Mouse (Mus musculus) heart, embryonic 15.5 days (tissue): ENCODE data around the gene Ly6g5b. TPM values are rescaled to one million over a fixed set of nuclear protein-coding genes. Genes with fewer than 3 reads are reported as not detected.

ENCODE experiments used
- ATAC-seq: fragments of 200-750 bp; cut with Nextera tagmentation; replicated peaks from 2 replicates; pipeline ENCODE4 v1.8.0; 2017; ENCODE audit warnings: low read depth, moderate TSS enrichment; ENCODE audit not compliant: insufficient number of reproducible peaks, insufficient read depth, low FRiP score
- H3K27ac ChIP-seq: fragments of 300-500 bp; sonication (generic); 2 replicates; pipeline ENCODE4 v1.5.1; 2015; ENCODE audit warnings: mild to moderate bottlenecking, inconsistent platforms
- H3K27me3 ChIP-seq: fragments of 300-500 bp; sonication (generic); 2 replicates; pipeline ENCODE4 v1.6.1; 2015; ENCODE audit warnings: inconsistent platforms
- H3K36me3 ChIP-seq: fragments of 300-500 bp; sonication (generic); 2 replicates; pipeline ENCODE4 v1.6.1; 2015; ENCODE audit warnings: mild to moderate bottlenecking, inconsistent platforms
- H3K4me1 ChIP-seq: fragments of 300-500 bp; sonication (generic); replicated peaks from 2 replicates; pipeline ENCODE4 v1.6.1; 2015; ENCODE audit warnings: inconsistent platforms
- H3K4me2 ChIP-seq: fragments of 300-500 bp; sonication (generic); 2 replicates; pipeline ENCODE4 v1.6.1; 2015; ENCODE audit warnings: inconsistent platforms, mild to moderate bottlenecking, moderate library complexity
- H3K4me3 ChIP-seq: fragments of 300-500 bp; sonication (generic); 2 replicates; pipeline ENCODE4 v1.5.1; 2015; ENCODE audit warnings: mild to moderate bottlenecking, inconsistent platforms
- H3K9ac ChIP-seq: fragments of 300-500 bp; sonication (generic); 2 replicates; pipeline ENCODE4 v1.6.1; 2015; ENCODE audit warnings: mild to moderate bottlenecking, inconsistent platforms
- H3K9me3 ChIP-seq: fragments of 300-500 bp; sonication (generic); replicated peaks from 2 replicates; pipeline ENCODE4 v1.6.1; 2016; ENCODE audit warnings: inconsistent platforms
- WGBS: fragments of 180-500 bp; shearing (Covaris S2); methylation state at CpG from one replicate; pipeline ENCODE4 v1.1.7; 2015; ENCODE audit warnings: mixed read lengths; 5-methylcytosine and 5-hydroxymethylcytosine counted together
- polyA plus RNA-seq: library from polyadenylated mRNA; unstranded; fragments of >200 nt; fragmentation: Nextera tagmentation; extraction: Ambion mirVana; gene quantifications from 2 replicates; pipeline ENCODE4 v1.2.1, GENCODE M21; 2015

Gene Ly6g5b
- polyA plus RNA-seq, 1 experiment from 2014 or later, result 0.31 TPM

DNA sequence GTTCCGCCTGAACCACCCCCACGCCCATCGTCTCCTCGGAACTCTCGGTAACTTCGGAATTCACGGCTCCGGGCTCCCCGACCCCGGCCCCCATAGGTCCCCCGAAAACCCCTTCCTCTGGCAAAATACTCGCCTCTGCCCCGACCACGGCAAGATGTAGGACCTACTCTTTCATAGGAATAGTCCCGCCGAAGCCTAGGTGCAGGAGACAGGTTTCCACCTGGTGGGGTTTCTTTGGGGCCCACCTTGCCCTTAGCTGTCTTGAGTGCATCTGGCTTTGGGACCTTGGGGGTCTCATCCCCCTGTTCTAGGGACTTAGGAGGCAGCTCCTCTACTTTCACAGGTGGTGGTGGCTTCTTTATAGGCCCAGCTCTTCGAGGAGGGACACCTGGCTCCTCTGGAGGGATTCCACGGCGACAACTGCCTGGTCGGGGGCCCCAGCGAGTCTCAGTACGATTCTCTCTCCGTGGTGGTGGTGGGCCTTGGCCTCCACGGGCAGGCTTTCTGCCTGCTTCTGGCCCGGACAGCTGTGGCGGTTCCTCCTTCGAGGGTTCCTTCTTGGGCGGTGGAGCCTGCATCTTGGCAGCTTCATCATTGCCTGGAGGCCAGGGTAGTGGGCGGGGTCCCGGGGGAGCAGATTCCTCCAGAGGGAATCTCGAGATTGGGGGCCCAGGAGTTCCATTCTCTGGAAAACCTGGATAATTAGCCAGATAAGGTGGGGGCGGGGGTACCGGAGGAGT lies 41.4 kb upstream of the Ly6g5b start:
- Histone ChIP-seq H3K4me2 (no peak overlapping the region), H3K9ac (no peak overlapping the region), H3K27me3 (no peaks in the 10 kb centered on the region), H3K27ac (no peak overlapping the region), H3K9me3 (no peaks in the 10 kb centered on the region), H3K4me3 (no peak overlapping the region), H3K36me3 (peaks cover 100% of the 10 kb centered on the region), H3K4me1 (0 out of 2 replicates have a peak, but pooled peaks cover 2% of the 10 kb centered on the region)
- 85% methylated on average over 33 of the region's 33 CpGs for WGBS
- ATAC-seq, result no peak

GRCm38 (mm10) chr17:35155451-35155850 lies 40.2 kb upstream of the Ly6g5b start:
- ATAC-seq, result no peak
- H3K4me2 ChIP-seq, result no peak overlapping the region
- 86% methylated on average over 12 of the region's 12 CpGs for WGBS
- H3K9me3 ChIP-seq, result no peaks in the 10 kb centered on the region
- H3K27ac ChIP-seq, result no peak overlapping the region
- H3K27me3 ChIP-seq, result no peaks in the 10 kb centered on the region
- no peaks in the 10 kb centered on the region for H3K4me1 ChIP-seq
- no peak overlapping the region for H3K4me3 ChIP-seq
- H3K9ac ChIP-seq, result no peak overlapping the region
- H3K36me3 ChIP-seq, result peaks cover 98% of the 10 kb centered on the region

DNA sequence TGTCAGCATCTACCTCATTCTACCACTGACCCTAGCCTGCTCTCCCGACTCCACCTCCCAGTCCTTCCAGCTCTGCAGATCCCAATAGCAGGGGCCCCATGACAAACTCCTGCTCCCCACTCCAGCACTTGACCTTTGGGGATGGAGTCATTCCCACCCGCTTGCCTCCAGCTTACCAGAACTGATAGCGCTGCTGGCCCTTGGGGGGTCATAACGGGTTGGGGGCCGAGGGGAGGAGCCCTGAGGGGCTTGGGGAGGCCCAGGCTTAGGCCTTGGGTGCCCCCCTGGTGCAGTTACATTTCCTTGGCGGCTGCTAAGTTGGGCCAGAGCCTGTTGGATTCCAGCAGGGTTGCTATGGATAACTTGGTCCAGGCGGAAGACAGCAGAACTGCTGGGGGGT lies 39.4 kb upstream of the Ly6g5b start:
- Histone ChIP-seq H3K4me2 (no peak overlapping the region), H3K27ac (no peak overlapping the region), H3K4me1 (no peaks in the 10 kb centered on the region), H3K9me3 (no peaks in the 10 kb centered on the region), H3K4me3 (no peak overlapping the region), H3K27me3 (no peaks in the 10 kb centered on the region), H3K9ac (no peak overlapping the region), H3K36me3 (peaks cover 98% of the 10 kb centered on the region)
- ATAC-seq, result no peak
- 80% methylated on average over 7 of the region's 7 CpGs for WGBS

- Histone ChIP-seq H3K9ac (no peak overlapping the region), H3K9me3 (no peaks in the 10 kb centered on the region), H3K27me3 (no peaks in the 10 kb centered on the region), H3K4me2 (no peak overlapping the region), H3K4me1 (no peaks in the 10 kb centered on the region), H3K36me3 (peaks cover 98% of the 10 kb centered on the region), H3K4me3 (no peak overlapping the region), H3K27ac (no peak overlapping the region)
- no peak for ATAC-seq
- WGBS, result 83% methylated on average over 4 of the region's 4 CpGs
Observed at GRCm38 (mm10) chr17:35153931-35154330, 38.7 kb upstream of the Ly6g5b start.

DNA sequence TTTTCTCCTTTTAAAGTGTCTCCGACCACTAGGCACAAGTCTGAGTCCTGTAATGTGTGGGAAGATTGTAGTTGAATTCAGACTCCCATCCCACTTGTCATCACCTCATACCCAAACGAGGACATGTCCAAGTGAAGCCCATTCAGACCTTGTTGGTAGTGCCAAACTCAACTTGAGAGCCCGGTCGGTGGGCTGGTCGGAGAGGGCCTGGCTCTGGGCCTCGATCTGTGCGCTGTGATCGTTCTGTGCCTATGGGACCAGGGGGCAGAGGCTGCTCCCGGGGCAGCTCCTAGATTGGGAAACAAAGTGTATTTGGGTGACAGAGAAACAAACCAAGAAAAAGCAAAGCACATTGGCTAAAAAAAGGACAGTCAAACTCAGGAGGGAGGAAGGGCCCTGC lies 37.8 kb upstream of the Ly6g5b start:
- no peak for ATAC-seq
- 69% methylated on average over 9 of the region's 9 CpGs for WGBS

GRCm38 (mm10) chr17:35152121-35152520 lies 36.9 kb upstream of the Ly6g5b start:
- 96% methylated on average over 4 of the region's 4 CpGs for WGBS
- H3K27me3 ChIP-seq, result no peaks in the 10 kb centered on the region
- no peak overlapping the region for H3K9ac ChIP-seq
- no peak overlapping the region for H3K27ac ChIP-seq
- no peaks in the 10 kb centered on the region for H3K4me1 ChIP-seq
- ATAC-seq, result no peak
- H3K4me3 ChIP-seq, result no peak overlapping the region
- H3K9me3 ChIP-seq, result no peaks in the 10 kb centered on the region
- H3K36me3 ChIP-seq, result peaks cover 98% of the 10 kb centered on the region
- no peak overlapping the region for H3K4me2 ChIP-seq

More for the DNA sequence above, 37.8 kb upstream of the Ly6g5b start:
- H3K9ac ChIP-seq, result no peak overlapping the region
- no peak overlapping the region for H3K4me2 ChIP-seq
- H3K36me3 ChIP-seq, result peaks cover 98% of the 10 kb centered on the region
- H3K9me3 ChIP-seq, result no peaks in the 10 kb centered on the region
- H3K27ac ChIP-seq, result no peak overlapping the region
- no peaks in the 10 kb centered on the region for H3K27me3 ChIP-seq
- H3K4me3 ChIP-seq, result no peak overlapping the region
- H3K4me1 ChIP-seq, result no peaks in the 10 kb centered on the region

- Histone ChIP-seq H3K9me3 (no peaks in the 10 kb centered on the region; the same call in 1 of the 2 replicates), H3K4me2 (no peak overlapping the region), H3K36me3 (peaks cover 98% of the 10 kb centered on the region), H3K9ac (no peak overlapping the region), H3K4me1 (no peaks in the 10 kb centered on the region), H3K27ac (peak overlapping the region; percentile 8; the same call in 1 of the 2 replicates), H3K4me3 (no peak overlapping the region), H3K27me3 (no peaks in the 10 kb centered on the region)
- WGBS, result 62% methylated on average over 5 of the region's 5 CpGs
- ATAC-seq, result no peak
Observed at GRCm38 (mm10) chr17:35147922-35148639, 32.9 kb upstream of the Ly6g5b start.

DNA sequence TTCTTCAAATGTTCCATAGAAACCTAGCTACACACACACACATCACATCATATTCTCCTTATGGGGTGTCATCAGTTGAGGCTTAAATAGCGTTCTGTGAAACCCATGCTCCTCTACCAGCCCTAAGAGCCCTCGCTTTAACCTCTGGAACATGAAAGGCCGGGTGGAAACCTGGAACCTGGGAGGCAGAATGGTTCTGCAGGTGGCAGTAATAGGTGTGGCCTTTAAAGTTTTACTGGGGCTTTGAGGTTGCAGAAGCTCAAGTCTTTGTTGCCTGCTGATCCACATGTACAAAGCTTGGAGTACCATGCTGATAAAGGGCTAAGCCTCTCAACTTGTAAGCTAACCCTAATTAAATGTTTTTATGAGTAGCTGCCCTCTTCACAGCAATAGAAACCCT lies 32.1 kb upstream of the Ly6g5b start:
- WGBS, result 61% methylated on average over 3 of the region's 3 CpGs
- ATAC-seq, result no peak
- no peak overlapping the region for H3K27ac ChIP-seq

DNA sequence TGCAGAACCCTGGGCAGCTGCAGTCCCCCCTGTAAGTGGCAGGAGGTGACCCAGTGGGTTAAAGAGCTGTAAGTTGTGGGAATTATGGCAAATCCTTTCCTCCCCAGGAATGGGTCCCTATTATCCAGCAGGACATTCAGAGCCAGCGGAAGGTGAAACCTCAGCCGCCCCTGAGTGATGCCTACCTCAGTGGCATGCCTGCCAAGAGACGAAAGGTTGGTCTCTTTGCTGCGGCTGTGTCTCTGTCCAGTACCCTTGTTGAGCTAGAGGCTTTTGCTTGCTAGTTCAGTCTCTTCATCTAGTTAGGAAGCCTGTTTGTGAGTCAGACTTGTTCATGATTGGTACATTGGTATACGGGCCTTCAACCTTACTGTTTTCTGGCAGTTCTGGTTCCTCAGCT lies 30.9 kb upstream of the Ly6g5b start:
- no peaks in the 10 kb centered on the region for H3K4me1 ChIP-seq
- H3K9me3 ChIP-seq, result no peaks in the 10 kb centered on the region; the same call in 1 of the 2 replicates
- H3K4me2 ChIP-seq, result no peak overlapping the region
- H3K9ac ChIP-seq, result no peak overlapping the region
- 84% methylated on average over 5 of the region's 5 CpGs for WGBS
- peaks cover 98% of the 10 kb centered on the region for H3K36me3 ChIP-seq
- H3K27ac ChIP-seq, result no peak overlapping the region
- no peak overlapping the region for H3K4me3 ChIP-seq
- H3K27me3 ChIP-seq, result no peaks in the 10 kb centered on the region
- no peak for ATAC-seq

More for the DNA sequence above, 32.1 kb upstream of the Ly6g5b start:
- H3K4me3 ChIP-seq, result no peak overlapping the region
- no peak overlapping the region for H3K9ac ChIP-seq
- H3K27me3 ChIP-seq, result no peaks in the 10 kb centered on the region
- H3K4me1 ChIP-seq, result no peaks in the 10 kb centered on the region
- no peaks in the 10 kb centered on the region; the same call in 1 of the 2 replicates for H3K9me3 ChIP-seq
- peaks cover 98% of the 10 kb centered on the region for H3K36me3 ChIP-seq
- no peak overlapping the region for H3K4me2 ChIP-seq

GRCm38 (mm10) chr17:35141971-35142370 lies 26.7 kb upstream of the Ly6g5b start:
- Histone ChIP-seq H3K4me3 (no peak overlapping the region), H3K9ac (no peak overlapping the region), H3K4me1 (peaks cover 6% of the 10 kb centered on the region), H3K36me3 (peaks cover 88% of the 10 kb centered on the region), H3K27ac (no peak overlapping the region), H3K27me3 (no peaks in the 10 kb centered on the region), H3K4me2 (no peak overlapping the region), H3K9me3 (no peaks in the 10 kb centered on the region; the same call in 1 of the 2 replicates)
- no peak for ATAC-seq
- 90% methylated on average over 6 of the region's 6 CpGs for WGBS

- no peak overlapping the region for H3K4me3 ChIP-seq
- H3K27me3 ChIP-seq, result no peaks in the 10 kb centered on the region
- WGBS, result 71% methylated on average over 16 of the region's 16 CpGs
- H3K4me2 ChIP-seq, result no peak overlapping the region
- no peak overlapping the region for H3K9ac ChIP-seq
- H3K4me1 ChIP-seq, result peaks cover 14% of the 10 kb centered on the region
- peaks cover 74% of the 10 kb centered on the region for H3K36me3 ChIP-seq
- no peak for ATAC-seq
- H3K9me3 ChIP-seq, result no peaks in the 10 kb centered on the region; the same call in 1 of the 2 replicates
- no peak overlapping the region for H3K27ac ChIP-seq
Observed at GRCm38 (mm10) chr17:35140490-35140996, 25.3 kb upstream of the Ly6g5b start.
